Mouse (Mus musculus): ENCODE data around the gene Rhd.

- TF ChIP-seq POLR2A (IDR thresholded peaks at IDR 0.05; ENCODE audit: extremely low read depth, insufficient read depth, low read length) (0 out of 2 replicates have a peak, but pooled peaks have one; percentile 14), CTCF (IDR thresholded peaks at IDR 0.05; ENCODE audit: low read depth, low read length) (no peak)
Measured at GRCm38 (mm10) chr4:134924019-134924741, 59.8 kb downstream of the Rhd start.
